Mouse (Mus musculus): ENCODE data around the gene Ldlrad3. TPM values are rescaled to one million over a fixed set of nuclear protein-coding genes. Genes with fewer than 3 reads are reported as not detected.

The Ldlrad3 gene
- polyA plus RNA-seq, 1 experiment from 2014 or later: 48.7 TPM

GRCm38 (mm10) chr2:102155306-102156015 lies 30.7 kb downstream of the Ldlrad3 start:
- Histone ChIP-seq H3K9ac (ENCODE audit: low read depth, low read length) (no peak overlapping the region), H3K4me2 (replicated peaks; ENCODE audit: low read depth, low read length) (no peak overlapping the region), H3K27me3 (ENCODE audit: control insufficient read depth, insufficient read depth, low read length) (no peaks in the 10 kb centered on the region), H3K4me3 (ENCODE audit: low read depth, low read length) (no peak overlapping the region), H3K36me3 (ENCODE audit: control insufficient read depth, insufficient read depth, low read length) (no peaks in the 10 kb centered on the region), H3K27ac (ENCODE audit: low read depth, low read length) (no peak overlapping the region), H3K9me3 (ENCODE audit: control insufficient read depth, low read length) (no peaks in the 10 kb centered on the region), H3K4me1 (replicated peaks; ENCODE audit: control insufficient read depth, insufficient read depth, low read length) (no peaks in the 10 kb centered on the region; the same call in 1 of the 2 replicates)
- no peak for DNase-seq (ENCODE audit: low spot score)
- WGBS: 60% methylated on average over 5 of the region's 5 CpGs
- no peak for ATAC-seq (ENCODE audit: low FRiP score)

- H3K4me2 ChIP-seq (replicated peaks; ENCODE audit: low read depth, low read length): no peak overlapping the region
- ATAC-seq (ENCODE audit: low FRiP score): no peak
- H3K27me3 ChIP-seq (ENCODE audit: control insufficient read depth, insufficient read depth, low read length): no peaks in the 10 kb centered on the region
- H3K4me3 ChIP-seq (ENCODE audit: low read depth, low read length): no peak overlapping the region
- H3K9ac ChIP-seq (ENCODE audit: low read depth, low read length): no peak overlapping the region
- no peaks in the 10 kb centered on the region; the same call in 1 of the 2 replicates for H3K4me1 ChIP-seq (replicated peaks; ENCODE audit: control insufficient read depth, insufficient read depth, low read length)
- no peaks in the 10 kb centered on the region for H3K36me3 ChIP-seq (ENCODE audit: control insufficient read depth, insufficient read depth, low read length)
- no peak overlapping the region for H3K27ac ChIP-seq (ENCODE audit: low read depth, low read length)
- 74% methylated on average over 6 of the region's 6 CpGs for WGBS
- no peak for DNase-seq (ENCODE audit: low spot score)
- no peaks in the 10 kb centered on the region for H3K9me3 ChIP-seq (ENCODE audit: control insufficient read depth, low read length)
Observed at GRCm38 (mm10) chr2:102154771-102155211, 31.4 kb downstream of the Ldlrad3 start.

- DNase-seq (ENCODE audit: low spot score) (no peak), ATAC-seq (ENCODE audit: low FRiP score) (no peak)
- H3K36me3 ChIP-seq (ENCODE audit: control insufficient read depth, insufficient read depth, low read length): no peaks in the 10 kb centered on the region
- no peaks in the 10 kb centered on the region; the same call in 1 of the 2 replicates for H3K4me1 ChIP-seq (replicated peaks; ENCODE audit: control insufficient read depth, insufficient read depth, low read length)
- no peak overlapping the region for H3K4me3 ChIP-seq (ENCODE audit: low read depth, low read length)
- no peaks in the 10 kb centered on the region for H3K9me3 ChIP-seq (ENCODE audit: control insufficient read depth, low read length)
- no peak overlapping the region for H3K27ac ChIP-seq (ENCODE audit: low read depth, low read length)
- no peaks in the 10 kb centered on the region for H3K27me3 ChIP-seq (ENCODE audit: control insufficient read depth, insufficient read depth, low read length)
- H3K9ac ChIP-seq (ENCODE audit: low read depth, low read length): no peak overlapping the region
- 78% methylated on average over 4 of the region's 4 CpGs for WGBS
- no peak overlapping the region for H3K4me2 ChIP-seq (replicated peaks; ENCODE audit: low read depth, low read length)
Observed at GRCm38 (mm10) chr2:102154328-102154727, 31.9 kb downstream of the Ldlrad3 start.

- ATAC-seq (ENCODE audit: low FRiP score) (no peak), DNase-seq (ENCODE audit: low spot score) (no peak)
- 82% methylated on average over 4 of the region's 4 CpGs for WGBS
- Histone ChIP-seq H3K9me3 (ENCODE audit: control insufficient read depth, low read length) (no peaks in the 10 kb centered on the region), H3K36me3 (ENCODE audit: control insufficient read depth, insufficient read depth, low read length) (no peaks in the 10 kb centered on the region), H3K4me2 (replicated peaks; ENCODE audit: low read depth, low read length) (no peak overlapping the region), H3K4me1 (replicated peaks; ENCODE audit: control insufficient read depth, insufficient read depth, low read length) (no peaks in the 10 kb centered on the region; the same call in 1 of the 2 replicates), H3K9ac (ENCODE audit: low read depth, low read length) (no peak overlapping the region), H3K27me3 (ENCODE audit: control insufficient read depth, insufficient read depth, low read length) (no peaks in the 10 kb centered on the region), H3K27ac (ENCODE audit: low read depth, low read length) (no peak overlapping the region), H3K4me3 (ENCODE audit: low read depth, low read length) (no peak overlapping the region)
Observed at GRCm38 (mm10) chr2:102153516-102153915, 32.7 kb downstream of the Ldlrad3 start.

GRCm38 (mm10) chr2:102152851-102153250 lies 33.3 kb downstream of the Ldlrad3 start:
- H3K36me3 ChIP-seq (ENCODE audit: control insufficient read depth, insufficient read depth, low read length): no peaks in the 10 kb centered on the region
- DNase-seq (ENCODE audit: low spot score): no peak
- H3K9ac ChIP-seq (ENCODE audit: low read depth, low read length): no peak overlapping the region
- no peak overlapping the region for H3K4me2 ChIP-seq (replicated peaks; ENCODE audit: low read depth, low read length)
- no peak for ATAC-seq (ENCODE audit: low FRiP score)
- no peaks in the 10 kb centered on the region for H3K27me3 ChIP-seq (ENCODE audit: control insufficient read depth, insufficient read depth, low read length)
- H3K4me3 ChIP-seq (ENCODE audit: low read depth, low read length): no peak overlapping the region
- no peak overlapping the region for H3K27ac ChIP-seq (ENCODE audit: low read depth, low read length)
- H3K4me1 ChIP-seq (replicated peaks; ENCODE audit: control insufficient read depth, insufficient read depth, low read length): no peaks in the 10 kb centered on the region; the same call in 1 of the 2 replicates
- WGBS: 88% methylated on average over 5 of the region's 5 CpGs
- H3K9me3 ChIP-seq (ENCODE audit: control insufficient read depth, low read length): no peaks in the 10 kb centered on the region

- Histone ChIP-seq H3K4me1 (replicated peaks; ENCODE audit: control insufficient read depth, insufficient read depth, low read length) (no peaks in the 10 kb centered on the region), H3K36me3 (ENCODE audit: control insufficient read depth, insufficient read depth, low read length) (no peaks in the 10 kb centered on the region), H3K27ac (ENCODE audit: low read depth, low read length) (no peak overlapping the region), H3K27me3 (ENCODE audit: control insufficient read depth, insufficient read depth, low read length) (no peaks in the 10 kb centered on the region), H3K4me2 (replicated peaks; ENCODE audit: low read depth, low read length) (no peak overlapping the region), H3K4me3 (ENCODE audit: low read depth, low read length) (no peak overlapping the region), H3K9me3 (ENCODE audit: control insufficient read depth, low read length) (no peaks in the 10 kb centered on the region), H3K9ac (ENCODE audit: low read depth, low read length) (no peak overlapping the region)
- ATAC-seq (ENCODE audit: low FRiP score) (no peak), DNase-seq (ENCODE audit: low spot score) (no peak)
- 90% methylated on average over 2 of the region's 2 CpGs for WGBS
Observed at GRCm38 (mm10) chr2:102149058-102149457, 37.1 kb downstream of the Ldlrad3 start.

- Histone ChIP-seq H3K36me3 (ENCODE audit: control insufficient read depth, insufficient read depth, low read length) (no peaks in the 10 kb centered on the region), H3K9me3 (ENCODE audit: control insufficient read depth, low read length) (no peaks in the 10 kb centered on the region), H3K4me2 (replicated peaks; ENCODE audit: low read depth, low read length) (no peak overlapping the region), H3K27ac (ENCODE audit: low read depth, low read length) (peak overlapping the region; percentile 48; the same call in 1 of the 2 replicates), H3K9ac (ENCODE audit: low read depth, low read length) (no peak overlapping the region), H3K27me3 (ENCODE audit: control insufficient read depth, insufficient read depth, low read length) (no peaks in the 10 kb centered on the region), H3K4me1 (replicated peaks; ENCODE audit: control insufficient read depth, insufficient read depth, low read length) (no peaks in the 10 kb centered on the region), H3K4me3 (ENCODE audit: low read depth, low read length) (no peak overlapping the region)
- WGBS: 81% methylated on average over 6 of the region's 6 CpGs
- DNase-seq (ENCODE audit: low spot score) (no peak), ATAC-seq (ENCODE audit: low FRiP score) (no peak)
Observed at GRCm38 (mm10) chr2:102148093-102148492, 38.1 kb downstream of the Ldlrad3 start.

- WGBS: 76% methylated on average over 4 of the region's 4 CpGs
- Histone ChIP-seq H3K4me2 (replicated peaks; ENCODE audit: low read depth, low read length) (no peak overlapping the region), H3K36me3 (ENCODE audit: control insufficient read depth, insufficient read depth, low read length) (no peaks in the 10 kb centered on the region), H3K27me3 (ENCODE audit: control insufficient read depth, insufficient read depth, low read length) (no peaks in the 10 kb centered on the region), H3K9ac (ENCODE audit: low read depth, low read length) (no peak overlapping the region), H3K4me1 (replicated peaks; ENCODE audit: control insufficient read depth, insufficient read depth, low read length) (no peaks in the 10 kb centered on the region), H3K4me3 (ENCODE audit: low read depth, low read length) (no peak overlapping the region), H3K27ac (ENCODE audit: low read depth, low read length) (peak overlapping the region; percentile 48), H3K9me3 (ENCODE audit: control insufficient read depth, low read length) (no peaks in the 10 kb centered on the region)
- DNase-seq (ENCODE audit: low spot score): no peak
- ATAC-seq (ENCODE audit: low FRiP score): no peak
Observed at GRCm38 (mm10) chr2:102147561-102147960, 38.6 kb downstream of the Ldlrad3 start.

GRCm38 (mm10) chr2:102146386-102146785 lies 39.8 kb downstream of the Ldlrad3 start:
- Histone ChIP-seq H3K4me2 (replicated peaks; ENCODE audit: low read depth, low read length) (no peak overlapping the region), H3K36me3 (ENCODE audit: control insufficient read depth, insufficient read depth, low read length) (no peaks in the 10 kb centered on the region), H3K4me3 (ENCODE audit: low read depth, low read length) (no peak overlapping the region), H3K9ac (ENCODE audit: low read depth, low read length) (no peak overlapping the region), H3K4me1 (replicated peaks; ENCODE audit: control insufficient read depth, insufficient read depth, low read length) (no peaks in the 10 kb centered on the region), H3K27me3 (ENCODE audit: control insufficient read depth, insufficient read depth, low read length) (no peaks in the 10 kb centered on the region), H3K27ac (ENCODE audit: low read depth, low read length) (no peak overlapping the region), H3K9me3 (ENCODE audit: control insufficient read depth, low read length) (no peaks in the 10 kb centered on the region)
- ATAC-seq (ENCODE audit: low FRiP score) (no peak), DNase-seq (ENCODE audit: low spot score) (no peak)
- 91% methylated on average over 8 of the region's 8 CpGs for WGBS

All from hindbrain, embryonic 11.5 days (tissue).